Mouse (Mus musculus): Measurements from ENCODE around the gene Cntn5. TPM values are rescaled to one million over a fixed set of nuclear protein-coding genes. Genes with fewer than 3 reads are reported as not detected.

Gene Cntn5
- polyA plus RNA-seq, 1 experiment from 2014 or later, result 0.54 TPM

DNA sequence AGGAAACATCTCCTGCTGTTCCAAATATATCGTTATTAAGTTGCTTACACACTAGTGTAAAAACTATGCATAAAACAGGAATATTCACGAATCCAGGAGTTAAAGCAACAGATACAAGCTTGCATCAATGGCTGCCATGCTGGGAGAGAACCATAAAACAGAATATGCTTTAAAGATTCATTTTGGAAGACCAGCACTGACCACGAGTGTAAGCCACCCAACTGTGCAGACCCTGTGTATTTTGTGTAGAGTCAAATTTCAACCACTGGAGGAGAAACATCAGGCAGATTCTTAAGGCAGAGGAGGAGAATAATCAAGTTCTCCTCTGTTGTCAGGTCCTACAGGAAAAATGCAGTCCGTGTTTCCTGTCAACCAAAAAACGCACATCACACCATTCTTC is 535.6 kb downstream of the Cntn5 start:
- Histone ChIP-seq H3K27me3 (replicated peaks; ENCODE audit: control insufficient read depth, insufficient read depth, low read length) (no peaks in the 10 kb centered on the region), H3K4me2 (ENCODE audit: low read length) (no peak overlapping the region), H3K27ac (ENCODE audit: low read depth) (no peak overlapping the region), H3K4me3 (ENCODE audit: low read depth, low read length) (no peak overlapping the region), H3K36me3 (ENCODE audit: control insufficient read depth, insufficient read depth, low read length) (no peaks in the 10 kb centered on the region), H3K4me1 (replicated peaks; ENCODE audit: control insufficient read depth, insufficient read depth, low read length) (no peaks in the 10 kb centered on the region), H3K9me3 (ENCODE audit: control insufficient read depth, low read length) (no peaks in the 10 kb centered on the region), H3K9ac (ENCODE audit: low read length) (no peak overlapping the region)
- 69% methylated on average over 5 of the region's 5 CpGs for WGBS
- no peak for ATAC-seq (replicated peaks; ENCODE audit: low FRiP score, low TSS enrichment, low read depth)
- no peak for DNase-seq (ENCODE audit: low spot score)

DNA sequence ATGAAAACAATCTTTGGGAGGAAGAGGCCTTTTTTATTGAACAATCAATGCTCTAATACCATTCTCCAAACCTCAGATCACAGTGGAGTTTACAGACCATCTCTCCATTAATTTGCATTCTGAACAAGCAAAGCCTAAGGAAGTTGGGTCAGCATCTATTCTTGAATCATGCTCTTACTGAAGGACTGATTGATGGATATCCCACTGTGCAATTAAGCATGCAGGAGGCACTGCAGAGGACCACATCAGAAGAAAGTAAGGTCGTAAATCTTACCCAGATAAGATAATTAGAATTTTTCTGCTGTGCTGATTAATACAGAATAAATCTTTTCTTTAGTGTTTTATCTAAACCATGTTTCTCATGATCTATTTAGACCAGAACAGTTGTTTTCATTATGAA is 536.2 kb downstream of the Cntn5 start:
- Histone ChIP-seq H3K9me3 (ENCODE audit: control insufficient read depth, low read length) (no peaks in the 10 kb centered on the region), H3K9ac (ENCODE audit: low read length) (no peak overlapping the region), H3K27me3 (replicated peaks; ENCODE audit: control insufficient read depth, insufficient read depth, low read length) (no peaks in the 10 kb centered on the region), H3K27ac (ENCODE audit: low read depth) (no peak overlapping the region), H3K4me2 (ENCODE audit: low read length) (no peak overlapping the region), H3K4me3 (ENCODE audit: low read depth, low read length) (no peak overlapping the region), H3K4me1 (replicated peaks; ENCODE audit: control insufficient read depth, insufficient read depth, low read length) (no peaks in the 10 kb centered on the region), H3K36me3 (ENCODE audit: control insufficient read depth, insufficient read depth, low read length) (no peaks in the 10 kb centered on the region)
- ATAC-seq (replicated peaks; ENCODE audit: low FRiP score, low TSS enrichment, low read depth) (no peak), DNase-seq (ENCODE audit: low spot score) (no peak)
- WGBS, result 72% methylated on average over 1 of the region's 1 CpGs

DNA sequence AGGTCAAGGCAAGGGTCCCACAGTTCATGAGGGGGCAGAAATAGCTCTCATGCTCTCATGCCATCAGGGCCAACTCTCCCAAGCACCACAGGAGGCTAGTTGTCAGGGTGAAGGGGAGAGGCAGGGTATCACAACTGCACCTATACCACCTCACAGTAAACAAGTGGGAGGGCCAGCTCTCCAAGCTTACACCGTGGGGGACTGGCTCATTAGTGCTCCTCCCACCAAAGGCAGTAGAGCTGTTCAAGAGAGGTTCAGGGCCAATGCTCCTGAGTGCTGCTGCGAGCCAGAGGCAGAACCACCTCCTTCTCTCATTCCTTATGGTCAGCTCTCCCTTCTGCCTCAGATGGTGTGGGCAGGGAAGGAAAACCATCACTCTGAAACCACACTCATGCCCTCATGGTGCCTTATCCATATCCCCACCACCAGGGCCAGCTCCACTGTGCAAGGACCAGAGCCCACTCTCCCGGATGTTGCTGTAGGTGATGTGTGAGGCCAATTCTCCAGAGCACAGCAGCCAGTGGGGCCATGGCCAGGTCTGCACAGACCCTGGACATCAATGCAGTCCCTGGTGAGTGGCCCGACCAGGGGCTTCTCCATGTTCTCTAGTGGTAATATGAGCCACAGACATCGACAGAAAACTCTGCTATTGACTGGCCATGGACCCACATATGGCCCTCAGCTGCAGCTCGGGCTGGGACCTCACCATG is 538.2 kb downstream of the Cntn5 start:
- no peaks in the 10 kb centered on the region for H3K9me3 ChIP-seq (ENCODE audit: control insufficient read depth, low read length)
- no peak for DNase-seq (ENCODE audit: low spot score)
- no peaks in the 10 kb centered on the region for H3K27me3 ChIP-seq (replicated peaks; ENCODE audit: control insufficient read depth, insufficient read depth, low read length)
- no peak for ATAC-seq (replicated peaks; ENCODE audit: low FRiP score, low TSS enrichment, low read depth)
- no peaks in the 10 kb centered on the region for H3K4me1 ChIP-seq (replicated peaks; ENCODE audit: control insufficient read depth, insufficient read depth, low read length)
- 68% methylated on average over 6 of the region's 6 CpGs for WGBS
- H3K4me3 ChIP-seq (ENCODE audit: low read depth, low read length), result no peak overlapping the region
- no peak overlapping the region for H3K27ac ChIP-seq (ENCODE audit: low read depth)
- H3K4me2 ChIP-seq (ENCODE audit: low read length), result no peak overlapping the region
- H3K36me3 ChIP-seq (ENCODE audit: control insufficient read depth, insufficient read depth, low read length), result no peaks in the 10 kb centered on the region
- H3K9ac ChIP-seq (ENCODE audit: low read length), result no peak overlapping the region

DNA sequence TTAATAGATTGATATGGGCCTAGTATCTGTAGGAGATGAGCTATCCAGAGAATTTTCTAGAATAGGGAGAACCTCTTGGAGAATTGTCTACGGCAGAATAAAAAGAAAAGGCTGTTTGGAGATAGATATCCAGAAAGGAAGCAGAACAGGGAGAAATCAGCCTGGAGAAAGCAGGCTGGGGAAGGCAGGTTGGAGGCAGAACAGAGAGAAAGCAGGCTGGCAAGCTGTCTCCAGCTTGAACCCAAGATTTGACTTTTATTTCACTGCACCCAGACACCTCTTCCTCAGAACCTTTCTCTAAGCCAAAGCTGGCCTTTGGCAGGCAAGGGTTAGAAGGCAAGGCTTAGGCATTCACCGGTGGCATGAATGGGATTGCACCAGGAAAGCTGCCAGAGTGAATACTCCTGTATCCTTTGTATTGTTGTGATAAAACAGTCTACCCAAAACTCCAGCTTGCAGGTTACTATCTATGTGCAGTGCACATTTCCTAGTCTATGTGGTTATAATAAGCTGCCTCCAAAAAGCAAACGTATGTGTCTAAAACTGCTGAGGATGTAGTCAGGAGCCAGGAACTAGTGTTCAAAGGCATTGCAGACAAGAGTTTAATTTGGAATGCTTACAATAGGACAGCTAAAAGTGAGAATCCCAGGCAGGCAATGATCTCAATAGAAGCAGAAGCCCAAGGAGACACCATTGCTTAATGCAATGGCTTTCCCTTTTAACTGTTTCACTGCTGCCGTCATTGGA is 553.5 kb downstream of the Cntn5 start:
- ATAC-seq (replicated peaks; ENCODE audit: low FRiP score, low TSS enrichment, low read depth), result no peak
- no peak overlapping the region for H3K4me2 ChIP-seq (ENCODE audit: low read length)
- 87% methylated on average over 4 of the region's 4 CpGs for WGBS
- H3K9me3 ChIP-seq (ENCODE audit: control insufficient read depth, low read length), result no peaks in the 10 kb centered on the region
- H3K36me3 ChIP-seq (ENCODE audit: control insufficient read depth, insufficient read depth, low read length), result no peaks in the 10 kb centered on the region
- no peak overlapping the region for H3K9ac ChIP-seq (ENCODE audit: low read length)
- H3K4me1 ChIP-seq (replicated peaks; ENCODE audit: control insufficient read depth, insufficient read depth, low read length), result no peaks in the 10 kb centered on the region
- no peak overlapping the region for H3K4me3 ChIP-seq (ENCODE audit: low read depth, low read length)
- DNase-seq (ENCODE audit: low spot score), result no peak
- H3K27me3 ChIP-seq (replicated peaks; ENCODE audit: control insufficient read depth, insufficient read depth, low read length), result no peaks in the 10 kb centered on the region
- H3K27ac ChIP-seq (ENCODE audit: low read depth), result no peak overlapping the region

DNA sequence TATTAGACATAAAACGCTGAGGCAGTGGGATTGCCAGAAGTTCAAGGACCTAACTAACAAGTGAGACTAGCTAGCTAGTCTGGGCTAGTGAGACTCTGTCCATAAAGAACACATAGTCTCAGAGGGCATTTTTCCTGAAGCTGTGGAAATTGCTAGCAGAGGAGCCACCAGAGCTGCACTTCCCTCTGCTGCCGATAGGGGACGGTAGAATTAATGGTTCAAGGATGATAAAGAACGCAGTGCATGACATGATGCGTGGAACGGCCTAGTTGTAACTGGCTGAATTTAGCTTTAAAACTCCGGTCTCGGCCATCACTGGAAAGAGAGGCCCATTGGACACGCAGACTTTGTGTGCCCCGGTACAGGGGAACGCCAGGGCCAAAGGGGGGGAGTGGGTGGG is 555.8 kb downstream of the Cntn5 start:
- Histone ChIP-seq H3K4me1 (replicated peaks; ENCODE audit: control insufficient read depth, insufficient read depth, low read length) (no peaks in the 10 kb centered on the region), H3K27me3 (replicated peaks; ENCODE audit: control insufficient read depth, insufficient read depth, low read length) (no peaks in the 10 kb centered on the region), H3K4me3 (ENCODE audit: low read depth, low read length) (no peak overlapping the region), H3K36me3 (ENCODE audit: control insufficient read depth, insufficient read depth, low read length) (no peaks in the 10 kb centered on the region), H3K27ac (ENCODE audit: low read depth) (no peak overlapping the region), H3K9me3 (ENCODE audit: control insufficient read depth, low read length) (no peaks in the 10 kb centered on the region), H3K4me2 (ENCODE audit: low read length) (no peak overlapping the region), H3K9ac (ENCODE audit: low read length) (no peak overlapping the region)
- no peak for DNase-seq (ENCODE audit: low spot score)
- WGBS, result 82% methylated on average over 10 of the region's 11 CpGs
- no peak for ATAC-seq (replicated peaks; ENCODE audit: low FRiP score, low TSS enrichment, low read depth)

DNA sequence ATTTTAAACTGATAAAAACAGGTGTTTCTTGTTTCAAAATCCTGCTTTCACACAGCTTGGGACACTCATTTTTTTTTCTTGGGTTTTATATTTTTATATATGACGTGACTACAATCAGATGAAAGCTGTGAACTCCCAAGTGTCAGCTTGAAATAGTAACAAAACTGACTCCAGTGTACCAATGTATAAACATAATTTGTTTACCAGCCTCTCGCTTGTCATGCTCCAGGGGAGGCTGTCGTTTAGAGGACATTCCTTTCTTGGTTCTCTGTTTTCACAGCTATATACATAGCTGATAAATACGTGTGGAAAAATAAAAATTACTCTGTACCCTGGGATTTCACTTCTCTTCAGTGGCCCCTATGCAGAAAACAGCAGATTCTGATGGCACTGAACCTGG is 556.4 kb downstream of the Cntn5 start:
- WGBS, result 40% methylated on average over 4 of the region's 4 CpGs
- no peak overlapping the region for H3K9ac ChIP-seq (ENCODE audit: low read length)
- ATAC-seq (replicated peaks; ENCODE audit: low FRiP score, low TSS enrichment, low read depth), result no peak

DNA sequence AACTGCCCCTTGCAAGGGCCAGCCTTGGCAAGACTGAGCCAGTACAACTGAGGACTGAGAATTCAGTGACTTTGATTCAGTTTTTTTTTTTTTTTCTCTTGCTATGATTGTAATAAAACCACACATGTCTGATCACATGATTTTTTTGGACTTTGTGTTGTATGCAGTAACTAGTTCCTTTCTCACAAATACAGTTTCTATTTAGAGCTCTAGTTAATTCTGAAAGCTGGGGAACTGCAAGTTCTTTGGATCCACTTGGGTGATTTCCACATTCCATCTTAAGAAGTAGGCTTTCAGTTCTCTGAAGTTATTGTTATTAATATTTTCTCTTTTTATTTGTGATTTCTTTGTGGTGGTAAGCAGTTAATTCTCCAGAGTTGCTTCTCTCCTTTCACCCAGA is 563.8 kb downstream of the Cntn5 start:
- no peak overlapping the region for H3K27ac ChIP-seq (ENCODE audit: low read depth)
- no peak overlapping the region for H3K4me3 ChIP-seq (ENCODE audit: low read depth, low read length)
- no peak overlapping the region for H3K9ac ChIP-seq (ENCODE audit: low read length)
- DNase-seq (ENCODE audit: low spot score) (no peak), ATAC-seq (replicated peaks; ENCODE audit: low FRiP score, low TSS enrichment, low read depth) (no peak)
- no peaks in the 10 kb centered on the region for H3K4me1 ChIP-seq (replicated peaks; ENCODE audit: control insufficient read depth, insufficient read depth, low read length)
- H3K4me2 ChIP-seq (ENCODE audit: low read length), result no peak overlapping the region
- no peaks in the 10 kb centered on the region for H3K27me3 ChIP-seq (replicated peaks; ENCODE audit: control insufficient read depth, insufficient read depth, low read length)
- no peaks in the 10 kb centered on the region for H3K9me3 ChIP-seq (ENCODE audit: control insufficient read depth, low read length)
- H3K36me3 ChIP-seq (ENCODE audit: control insufficient read depth, insufficient read depth, low read length), result no peaks in the 10 kb centered on the region

More for the DNA sequence above, 556.4 kb downstream of the Cntn5 start:
- Histone ChIP-seq H3K4me1 (replicated peaks; ENCODE audit: control insufficient read depth, insufficient read depth, low read length) (no peaks in the 10 kb centered on the region), H3K9me3 (ENCODE audit: control insufficient read depth, low read length) (no peaks in the 10 kb centered on the region), H3K27ac (ENCODE audit: low read depth) (no peak overlapping the region), H3K4me2 (ENCODE audit: low read length) (no peak overlapping the region), H3K36me3 (ENCODE audit: control insufficient read depth, insufficient read depth, low read length) (no peaks in the 10 kb centered on the region), H3K4me3 (ENCODE audit: low read depth, low read length) (no peak overlapping the region), H3K27me3 (replicated peaks; ENCODE audit: control insufficient read depth, insufficient read depth, low read length) (no peaks in the 10 kb centered on the region)
- no peak for DNase-seq (ENCODE audit: low spot score)

DNA sequence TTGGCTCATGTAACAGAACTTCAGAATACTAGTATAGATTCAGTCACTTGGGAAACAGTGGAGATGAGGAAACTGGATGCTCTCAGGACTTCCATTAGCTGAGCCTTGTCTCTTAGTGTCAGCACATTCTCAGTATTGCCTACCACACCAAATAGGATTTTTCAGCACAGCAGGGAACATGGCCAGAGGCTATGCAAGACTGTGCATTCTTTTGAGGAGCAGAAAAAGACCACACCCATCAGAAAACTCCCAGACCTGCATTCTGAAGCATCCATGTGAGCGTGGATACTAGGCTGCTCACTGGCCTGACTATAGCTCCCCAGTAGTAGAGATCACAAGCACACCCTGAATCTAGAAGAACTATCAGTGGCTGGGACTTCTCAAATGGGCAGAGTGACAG is 564.9 kb downstream of the Cntn5 start:
- no peak overlapping the region for H3K9ac ChIP-seq (ENCODE audit: low read length)
- no peaks in the 10 kb centered on the region for H3K36me3 ChIP-seq (ENCODE audit: control insufficient read depth, insufficient read depth, low read length)
- ATAC-seq (replicated peaks; ENCODE audit: low FRiP score, low TSS enrichment, low read depth), result no peak
- H3K27ac ChIP-seq (ENCODE audit: low read depth), result no peak overlapping the region
- H3K27me3 ChIP-seq (replicated peaks; ENCODE audit: control insufficient read depth, insufficient read depth, low read length), result no peaks in the 10 kb centered on the region
- H3K4me3 ChIP-seq (ENCODE audit: low read depth, low read length), result no peak overlapping the region
- H3K4me1 ChIP-seq (replicated peaks; ENCODE audit: control insufficient read depth, insufficient read depth, low read length), result no peaks in the 10 kb centered on the region
- WGBS, result 68% methylated on average over 1 of the region's 1 CpGs
- no peak for DNase-seq (ENCODE audit: low spot score)
- H3K4me2 ChIP-seq (ENCODE audit: low read length), result no peak overlapping the region
- no peaks in the 10 kb centered on the region for H3K9me3 ChIP-seq (ENCODE audit: control insufficient read depth, low read length)
